Mouse (Mus musculus) bone marrow macrophage, adult 2 months (primary cell): ENCODE data around the gene Wdr26. TPM values are rescaled to one million over a fixed set of nuclear protein-coding genes. Genes with fewer than 3 reads are reported as not detected.

Experiments
- H3K27ac ChIP-seq: 2 replicates; pipeline ENCODE4 v1.5.1; 2012; ENCODE audit warnings: low read depth, low read length; ENCODE audit not compliant: insufficient read depth
- H3K4me1 ChIP-seq: 2 replicates; pipeline ENCODE4 v1.6.1; 2012; ENCODE audit warnings: low read length; ENCODE audit not compliant: control insufficient read depth, insufficient read depth
- H3K4me3 ChIP-seq: 2 replicates; pipeline ENCODE4 v1.5.1; 2012; ENCODE audit warnings: mild to moderate bottlenecking, low read length, moderate library complexity; ENCODE audit not compliant: insufficient read depth
- CTCF ChIP-seq: IDR thresholded peaks from 2 replicates; pipeline ENCODE4 v1.5.1; 2012; ENCODE audit warnings: low read depth, mild to moderate bottlenecking, low read length, moderate library complexity
- POLR2A ChIP-seq: IDR thresholded peaks from 2 replicates; pipeline ENCODE4 v1.6.1; 2012; ENCODE audit warnings: mild to moderate bottlenecking, low read depth, low read length, borderline replicate concordance
- polyA plus RNA-seq: library from polyadenylated mRNA; stranded (reverse); fragments of >200 nt; gene quantifications from 2 replicates; pipeline ENCODE4 v1.2.4, GENCODE M21; 2012; ENCODE audit not compliant: missing spikeins, insufficient read depth, insufficient read length

Wdr26 gene
- polyA plus RNA-seq, 1 experiment = 227 TPM

- TF ChIP-seq POLR2A = no peak
- no peak for TF ChIP-seq CTCF
- Histone ChIP-seq H3K4me3 (no peak overlapping the region), H3K27ac (no peak overlapping the region), H3K4me1 (peaks cover 36% of the 10 kb centered on the region)
Observed at GRCm38 (mm10) chr1:181241185-181241584, 29.4 kb upstream of the Wdr26 start.

- H3K4me1 ChIP-seq = peaks cover 38% of the 10 kb centered on the region
- no peak overlapping the region for H3K4me3 ChIP-seq
- no peak for TF ChIP-seq POLR2A
- TF ChIP-seq CTCF = no peak
- H3K27ac ChIP-seq = peak overlapping the region; percentile 77
Observed at GRCm38 (mm10) chr1:181237332-181237731, 25.5 kb upstream of the Wdr26 start.

- Histone ChIP-seq H3K4me1 (peaks cover 60% of the 10 kb centered on the region), H3K27ac (peak overlapping the region; percentile 97), H3K4me3 (peak overlapping the region; percentile 67)
- TF ChIP-seq CTCF (no peak), POLR2A (peak; percentile 85; the same call in 1 of the 2 replicates)
Observed at GRCm38 (mm10) chr1:181234326-181235035, 22.7 kb upstream of the Wdr26 start.

GRCm38 (mm10) chr1:181233734-181234133 is 21.9 kb upstream of the Wdr26 start:
- TF ChIP-seq CTCF (no peak), POLR2A (no peak)
- Histone ChIP-seq H3K4me1 (peaks cover 66% of the 10 kb centered on the region), H3K4me3 (peak overlapping the region; percentile 67), H3K27ac (peak overlapping the region; percentile 97)

GRCm38 (mm10) chr1:181232307-181233027 is 20.7 kb upstream of the Wdr26 start:
- Histone ChIP-seq H3K4me1 (peaks cover 72% of the 10 kb centered on the region), H3K27ac (peak overlapping the region; percentile 100), H3K4me3 (peak overlapping the region; percentile 59)
- TF ChIP-seq POLR2A (no peak), CTCF (peak; percentile 86)

- Histone ChIP-seq H3K27ac (peak overlapping the region; percentile 100), H3K4me1 (peaks cover 69% of the 10 kb centered on the region), H3K4me3 (peak overlapping the region; percentile 59)
- TF ChIP-seq POLR2A = no peak
- TF ChIP-seq CTCF = peak; percentile 43
Observed at GRCm38 (mm10) chr1:181231821-181232220, 20.0 kb upstream of the Wdr26 start.

GRCm38 (mm10) chr1:181231262-181231661 is 19.5 kb upstream of the Wdr26 start:
- peak overlapping the region; percentile 34 for H3K4me3 ChIP-seq
- peaks cover 70% of the 10 kb centered on the region for H3K4me1 ChIP-seq
- peak overlapping the region; percentile 100 for H3K27ac ChIP-seq
- TF ChIP-seq POLR2A (no peak), CTCF (no peak)

GRCm38 (mm10) chr1:181230731-181231148 is 18.9 kb upstream of the Wdr26 start:
- Histone ChIP-seq H3K4me3 (peak overlapping the region; percentile 34), H3K27ac (peak overlapping the region; percentile 100), H3K4me1 (peaks cover 70% of the 10 kb centered on the region)
- TF ChIP-seq CTCF (no peak), POLR2A (no peak)

GRCm38 (mm10) chr1:181229046-181229445 is 17.2 kb upstream of the Wdr26 start:
- no peak overlapping the region for H3K4me3 ChIP-seq
- peak overlapping the region; percentile 95 for H3K27ac ChIP-seq
- TF ChIP-seq CTCF (no peak), POLR2A (no peak)
- H3K4me1 ChIP-seq = peaks cover 71% of the 10 kb centered on the region

GRCm38 (mm10) chr1:181228591-181228990 is 16.8 kb upstream of the Wdr26 start:
- Histone ChIP-seq H3K27ac (peak overlapping the region; percentile 95), H3K4me3 (no peak overlapping the region), H3K4me1 (peaks cover 70% of the 10 kb centered on the region)
- TF ChIP-seq CTCF (no peak), POLR2A (no peak)
